Mouse (Mus musculus): ENCODE measurements around the gene Abcd1.
A peak's percentile ranks its signal among the peaks of the same experiment; 100 is the strongest.

Abcd1 gene

DNA sequence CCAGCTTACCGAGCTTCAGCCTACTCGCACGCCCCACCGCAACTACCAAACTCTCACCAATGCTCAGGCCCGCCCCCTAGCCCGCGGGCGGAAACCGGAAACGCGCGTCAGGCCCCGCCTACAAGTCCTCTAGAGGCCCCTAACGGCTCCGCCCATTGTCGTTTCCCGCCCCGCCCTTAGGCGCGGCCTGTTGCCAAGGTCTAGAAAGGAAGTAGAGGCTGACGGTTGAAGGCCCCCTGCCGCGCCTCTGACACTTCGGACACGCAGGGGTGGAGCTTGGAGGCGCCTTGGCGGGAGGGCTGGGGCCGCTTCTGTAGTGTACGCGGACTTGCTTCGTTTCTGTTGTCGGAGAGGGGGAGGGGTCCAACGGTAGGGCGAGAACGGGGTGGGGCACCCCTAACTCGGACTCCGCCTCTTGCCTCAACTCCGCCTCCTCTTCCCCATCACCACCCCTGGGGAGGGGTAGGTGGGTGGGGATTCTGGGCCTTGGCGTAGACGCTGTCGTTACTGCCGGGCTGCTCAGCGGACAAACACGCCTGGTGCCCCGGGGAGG is at the start of gene Abcd1, which contains the start of gene Bcap31:
Gene Abcd1 (plus strand): TSS at position 489 of the 553 bp plus-strand sequence.
Gene Bcap31 (minus strand): TSS at position 67 of the 553 bp plus-strand sequence.
- peak; percentile 65 to 85 for DNase-seq (ENCODE audit: low spot score in 2 of 2)

DNA sequence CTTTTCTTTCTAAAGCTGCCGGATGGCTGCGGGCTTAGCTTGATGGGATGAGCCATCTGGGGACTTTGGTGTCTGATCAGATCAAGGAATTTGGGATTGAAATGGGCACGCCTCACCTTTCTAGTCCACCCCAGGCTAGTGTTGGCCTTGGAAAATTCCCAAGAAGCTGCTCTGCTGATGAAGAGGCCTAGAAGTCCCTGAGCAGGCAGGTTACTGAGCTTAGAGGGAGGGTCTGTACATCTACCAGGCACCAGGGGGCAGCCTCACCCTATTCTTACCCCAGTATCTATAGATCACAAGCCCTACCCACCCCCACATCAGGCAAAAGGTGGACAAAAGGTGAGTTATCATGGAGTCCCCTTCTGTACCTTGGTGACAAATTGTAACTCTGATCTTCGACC is 44.4 kb upstream of the Abcd1 start:
- peak; percentile 24 to 47 for DNase-seq (ENCODE audit: low spot score in 2 of 2)

GRCm38 (mm10) chrX:73672879-73673618 is 43.3 kb upstream of the Abcd1 start, which contains the start of gene Slc6a8:
TSS of gene Slc6a8 (plus strand) at chrX:73673150.
- DNase-seq (ENCODE audit: low spot score in 2 of 2): peak; percentile 32 to 62

DNA sequence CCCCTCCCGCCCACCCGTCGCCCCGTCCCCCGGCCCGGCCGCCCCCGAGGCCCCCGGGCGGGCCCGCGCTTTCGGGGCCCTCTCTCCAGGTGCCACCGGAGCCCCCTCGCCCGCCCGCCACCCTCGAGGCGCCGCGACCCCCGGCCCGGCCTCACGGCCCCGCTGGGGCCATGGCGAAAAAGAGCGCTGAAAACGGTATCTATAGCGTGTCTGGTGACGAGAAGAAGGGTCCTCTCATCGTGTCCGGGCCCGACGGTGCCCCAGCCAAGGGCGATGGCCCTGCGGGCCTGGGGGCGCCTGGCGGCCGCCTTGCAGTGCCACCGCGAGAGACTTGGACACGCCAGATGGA is 42.8 kb upstream of the Abcd1 start:
- DNase-seq (ENCODE audit: low spot score in 2 of 2): no peak

DNA sequence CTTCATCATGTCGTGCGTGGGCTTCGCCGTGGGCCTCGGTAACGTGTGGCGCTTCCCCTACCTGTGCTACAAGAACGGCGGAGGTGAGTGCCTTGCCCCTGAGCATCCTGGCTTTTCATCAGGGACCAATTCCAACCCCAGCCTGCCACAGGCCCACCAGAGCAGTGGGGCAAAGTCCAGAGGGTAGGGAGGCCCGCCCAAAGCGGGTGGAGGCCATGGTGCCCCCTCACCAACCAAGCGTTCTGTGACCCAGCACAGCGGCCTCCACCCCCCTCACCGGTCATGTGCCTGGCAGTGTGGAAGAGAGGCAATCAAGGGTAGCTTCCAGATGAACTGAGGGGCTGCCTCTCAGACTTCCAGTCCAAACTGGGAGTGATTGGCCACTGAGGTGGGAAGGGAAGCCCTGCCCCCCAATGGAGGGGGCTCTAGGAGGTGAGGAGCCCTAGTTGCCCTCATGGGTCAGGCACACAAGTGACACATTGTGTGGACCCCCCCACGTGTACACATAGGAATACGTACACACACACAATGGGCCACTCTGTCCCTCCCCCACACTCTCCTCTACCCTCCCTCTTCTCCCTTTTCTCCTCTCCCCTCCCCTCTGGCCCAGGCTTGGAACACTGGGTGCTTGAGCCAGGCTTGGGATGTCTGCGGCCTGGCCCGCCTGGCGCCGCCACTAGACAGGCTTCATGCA is 42.3 kb upstream of the Abcd1 start:
- no peak for DNase-seq (ENCODE audit: low spot score in 2 of 2)

DNA sequence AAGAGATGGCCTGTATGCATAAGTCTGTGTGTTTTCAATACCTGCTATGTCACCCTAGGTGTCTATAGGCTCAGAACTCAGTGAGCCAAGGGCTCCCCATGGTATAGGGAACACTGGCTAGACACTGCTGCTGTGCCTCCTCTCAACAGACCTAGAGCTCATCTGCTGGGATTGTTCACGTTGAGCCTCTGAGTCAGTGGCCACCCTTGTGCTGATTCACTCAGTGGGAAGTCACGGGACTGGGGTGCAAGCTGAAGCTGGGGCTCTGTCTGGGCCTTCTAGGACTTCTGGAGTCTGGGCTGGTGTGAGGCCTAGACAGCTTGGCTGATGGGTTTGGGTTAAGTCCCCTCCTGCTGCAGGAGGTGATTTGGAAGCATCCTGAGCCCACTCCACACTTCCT is 41.2 kb upstream of the Abcd1 start:
- no peak for DNase-seq (ENCODE audit: low spot score in 2 of 2)

GRCm38 (mm10) chrX:73676668-73677067 is 39.7 kb upstream of the Abcd1 start:
- no peak for DNase-seq (ENCODE audit: low spot score in 2 of 2)

- DNase-seq (ENCODE audit: low spot score in 2 of 2): no peak
Observed at GRCm38 (mm10) chrX:73684156-73684555, 32.2 kb upstream of the Abcd1 start.

DNA sequence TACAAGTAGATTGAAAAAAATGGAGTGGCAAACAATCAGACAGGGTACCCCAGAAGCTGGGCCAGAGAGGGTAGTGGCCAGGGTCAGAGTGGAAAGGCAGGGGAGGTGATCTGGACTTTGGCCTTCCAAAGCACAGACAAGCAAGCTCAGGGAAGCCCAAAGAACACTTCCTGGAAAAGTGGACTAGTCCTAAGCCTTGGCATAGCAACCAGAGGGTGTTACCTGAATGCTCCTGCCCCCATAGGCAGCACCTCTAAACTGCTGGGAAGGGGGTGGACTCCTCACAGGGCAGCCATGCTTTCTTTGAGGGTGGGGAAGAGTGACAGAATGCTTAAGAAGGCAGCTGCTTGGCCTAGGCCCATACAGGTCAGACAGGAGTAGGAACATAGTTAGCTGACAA is 31.4 kb upstream of the Abcd1 start:
- no peak for DNase-seq (ENCODE audit: low spot score in 2 of 2)

- no peak for DNase-seq (ENCODE audit: low spot score in 2 of 2)
Observed at GRCm38 (mm10) chrX:73685629-73686028, 30.8 kb upstream of the Abcd1 start.

DNA sequence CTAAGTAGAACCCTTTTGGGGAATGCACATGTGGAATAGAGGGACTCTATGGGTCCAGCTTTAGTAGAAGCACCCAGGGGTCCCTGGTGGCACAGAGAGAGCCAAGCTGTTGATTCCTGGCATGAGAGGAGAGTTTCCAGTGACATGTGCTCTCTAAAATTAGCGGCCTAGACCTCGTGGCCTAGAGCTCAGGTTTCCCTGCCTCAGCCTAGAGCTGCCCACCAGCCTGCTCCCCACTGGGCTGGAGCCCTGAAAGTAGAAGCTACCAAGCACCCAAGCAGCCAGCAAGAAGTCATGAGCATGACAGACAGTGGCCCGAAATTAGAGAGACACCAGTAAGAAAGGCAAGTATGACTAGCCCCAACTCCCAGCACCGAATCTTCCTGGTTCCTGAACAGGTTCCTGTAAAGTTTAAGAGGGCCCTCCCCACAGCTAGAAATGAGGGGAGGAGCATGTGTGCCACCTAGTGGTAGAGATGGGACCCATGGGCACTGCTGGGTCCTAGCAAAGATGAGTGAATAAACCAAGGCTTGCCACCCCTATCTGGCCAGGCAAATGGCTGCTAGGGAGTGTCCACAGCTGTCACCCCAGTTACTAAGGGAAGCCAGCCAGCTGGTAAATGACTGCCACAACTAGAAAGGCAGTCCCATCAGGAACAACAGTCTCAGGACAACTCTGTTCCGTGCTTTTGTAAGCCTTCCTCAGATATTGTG is 25.3 kb upstream of the Abcd1 start:
- peak; percentile 17 to 28 for DNase-seq (ENCODE audit: low spot score in 2 of 2)

- no peak for DNase-seq (ENCODE audit: low spot score in 2 of 2)
Observed at GRCm38 (mm10) chrX:73700472-73700871, 15.9 kb upstream of the Abcd1 start.

DNA sequence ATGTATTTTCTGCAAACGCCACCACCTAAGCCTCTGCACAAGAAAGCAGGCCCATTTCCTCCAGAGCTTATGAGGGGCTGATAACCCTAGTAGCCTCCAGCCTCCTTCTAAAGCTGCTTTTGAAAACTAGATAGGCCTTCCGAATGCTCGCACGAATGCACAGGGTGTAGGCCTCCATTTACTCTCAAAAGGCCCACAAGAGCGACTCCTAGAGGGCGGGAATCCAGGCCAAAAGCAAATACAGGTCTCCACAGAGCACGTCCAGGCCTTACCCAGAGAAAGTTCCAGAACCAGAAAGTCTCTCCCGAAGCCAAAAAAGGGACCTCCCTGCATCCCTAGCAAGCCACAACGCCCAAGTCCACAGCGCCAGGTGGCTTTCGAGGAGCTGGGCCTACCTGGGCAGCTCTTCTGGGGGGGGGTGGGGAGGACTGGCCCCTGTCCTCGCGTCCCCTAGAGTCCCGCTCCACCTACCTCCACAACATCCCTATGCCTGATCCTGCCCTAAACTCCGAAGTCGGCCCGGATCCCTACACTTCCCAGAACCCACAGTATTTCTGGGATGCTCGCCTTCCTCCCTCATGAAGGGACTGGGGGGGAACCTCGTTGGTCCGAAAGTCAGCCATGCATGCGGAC is 805 bp upstream of the Abcd1 start:
- DNase-seq (ENCODE audit: low spot score in 2 of 2): peak in 1 of 2 experiments; percentile 22

GRCm38 (mm10) chrX:73716709-73717545 is 530 bp downstream of the Abcd1 start:
- DNase-seq (ENCODE audit: low spot score in 2 of 2): peak in 1 of 2 experiments; percentile 14

DNA sequence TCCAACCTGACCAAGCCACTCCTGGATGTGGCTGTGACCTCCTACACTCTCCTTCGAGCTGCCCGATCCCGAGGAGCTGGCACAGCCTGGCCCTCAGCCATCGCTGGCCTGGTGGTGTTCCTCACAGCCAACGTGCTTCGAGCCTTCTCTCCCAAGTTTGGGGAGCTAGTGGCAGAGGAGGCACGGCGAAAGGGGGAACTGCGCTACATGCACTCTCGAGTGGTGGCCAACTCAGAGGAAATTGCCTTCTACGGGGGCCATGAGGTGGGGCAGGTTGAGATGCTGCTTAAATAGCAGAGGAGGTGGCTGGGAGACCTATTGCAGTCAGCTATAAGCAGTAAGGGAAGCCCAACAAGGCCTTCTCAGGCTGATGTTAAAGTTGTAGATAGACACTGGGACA is 1.3 kb downstream of the Abcd1 start:
- DNase-seq (ENCODE audit: low spot score in 2 of 2): peak in 1 of 2 experiments; percentile 2

DNA sequence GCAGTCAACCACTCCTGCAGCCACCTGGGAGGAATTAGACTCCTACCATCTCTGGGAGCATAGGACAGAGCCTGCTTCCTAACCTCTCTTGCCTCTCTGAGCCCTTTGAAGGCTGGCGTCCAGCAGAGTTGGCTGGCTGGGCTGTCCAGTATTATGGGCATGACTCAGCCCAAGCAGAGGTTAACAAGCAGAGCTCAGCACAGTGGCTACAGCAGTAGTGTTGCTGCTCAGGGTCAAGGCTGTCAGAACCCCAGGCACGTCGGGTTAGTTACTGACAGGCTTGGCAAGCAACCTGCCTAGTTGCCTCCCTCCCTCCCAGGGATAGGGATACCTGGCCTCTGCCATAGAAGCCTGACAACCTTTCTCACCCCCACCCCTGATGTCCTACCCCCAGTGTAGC is 1.9 kb downstream of the Abcd1 start:
- no peak for DNase-seq (ENCODE audit: low spot score in 2 of 2)

GRCm38 (mm10) chrX:73718686-73719362 is 2.4 kb downstream of the Abcd1 start:
- peak in 1 of 2 experiments; percentile 8 for DNase-seq (ENCODE audit: low spot score in 2 of 2)

DNA sequence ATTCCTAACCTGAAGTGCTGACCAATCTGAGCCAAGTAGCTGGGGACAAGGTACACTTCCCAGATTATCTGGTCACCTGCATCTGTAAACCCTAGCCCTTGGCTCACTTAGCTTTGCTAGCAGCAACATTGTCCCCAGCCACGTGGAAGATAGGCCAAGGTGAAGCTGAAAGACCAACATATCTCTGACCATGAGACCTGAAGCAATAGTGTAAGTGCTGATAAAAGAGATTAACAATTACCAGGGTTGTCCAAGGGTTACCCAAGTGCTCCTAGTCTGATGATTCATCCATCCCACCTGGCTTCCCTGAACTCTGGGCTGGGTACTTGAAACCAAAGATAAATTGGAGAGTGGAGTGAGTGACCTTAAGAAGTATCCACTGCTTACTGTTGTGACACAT is 14.5 kb downstream of the Abcd1 start:
- no peak for DNase-seq (ENCODE audit: low spot score in 2 of 2)

DNA sequence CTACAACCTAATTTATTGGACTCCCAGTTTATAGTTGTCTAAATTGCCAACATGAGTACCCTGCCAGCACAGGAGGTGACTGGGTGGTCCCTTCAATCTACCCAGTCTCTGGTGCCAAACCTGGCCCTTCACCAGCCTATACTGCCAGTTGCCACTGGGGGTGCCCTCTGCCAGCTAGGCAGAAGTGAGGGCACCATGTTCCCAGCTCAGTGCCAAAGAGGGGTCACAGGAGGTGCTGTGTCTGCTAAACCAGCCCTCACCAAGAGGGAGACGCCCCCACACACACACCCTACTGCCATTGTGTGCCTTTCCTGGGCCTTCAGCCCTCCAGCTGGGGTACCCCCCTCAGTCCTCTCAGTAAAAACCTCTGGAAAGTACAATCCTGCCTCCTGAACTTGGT is 21.8 kb downstream of the Abcd1 start:
- DNase-seq (ENCODE audit: low spot score in 2 of 2): no peak

GRCm38 (mm10) chrX:73739151-73739550 is 22.8 kb downstream of the Abcd1 start:
- DNase-seq (ENCODE audit: low spot score in 2 of 2): no peak
